Mouse (Mus musculus): ENCODE data around the gene Cd300e.

DNA sequence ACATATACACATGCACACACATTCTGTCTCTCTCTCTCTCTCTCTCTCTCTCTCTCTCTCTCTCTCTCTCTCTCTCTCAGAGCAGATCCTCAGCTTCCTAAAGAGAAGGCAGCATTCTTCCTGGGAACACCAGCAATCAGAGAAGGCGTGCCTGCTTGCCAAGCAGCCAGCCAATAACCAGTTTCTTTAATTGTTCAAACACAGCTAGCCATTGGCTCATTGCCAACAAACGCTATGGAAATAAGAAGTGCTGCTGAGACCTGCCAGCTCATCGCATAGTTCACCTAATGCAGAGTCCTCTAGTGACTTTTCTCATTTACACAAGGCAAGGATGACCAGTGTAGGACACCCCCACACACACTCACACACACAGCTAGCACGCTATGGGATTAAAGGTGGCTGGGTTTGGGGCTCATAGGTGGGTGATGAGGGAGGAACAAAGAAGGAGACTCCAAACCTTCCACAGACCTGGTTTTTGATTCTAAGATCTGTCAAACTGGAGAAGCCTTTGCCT is 45.5 kb upstream of the Cd300e start:
- no peak for TF ChIP-seq CTCF (conservative IDR thresholded peaks at IDR 0.05; ENCODE audit: insufficient read depth, insufficient read length, low read depth, low read length)
- no peak for TF ChIP-seq POLR2A (IDR thresholded peaks at IDR 0.05; ENCODE audit: low read depth, low read length)

Measured in kidney, adult 2 months (tissue).